Mouse (Mus musculus) hindbrain, postnatal 0 days (tissue): ENCODE results near the gene Ckap5. TPM values are rescaled to one million over a fixed set of nuclear protein-coding genes. Genes with fewer than 3 reads are reported as not detected.
"Not testable (repeated sequence)": the region's sequence is repeated elsewhere in the genome, so short reads cannot be mapped to it uniquely, and the experiment has no call there.

Experiments
- ATAC-seq: fragments of 200-750 bp; cut with Nextera tagmentation; 2 replicates; pipeline ENCODE4 v1.8.0; 2017; ENCODE audit warnings: mild to moderate bottlenecking, moderate TSS enrichment, moderate library complexity
- DNase-seq: peaks from one replicate; pipeline ENCODE4 v3.0.0-alpha.2; 2015; ENCODE audit warnings: low spot score
- H3K27ac ChIP-seq: fragments of 300-500 bp; sonication (generic); 2 replicates; pipeline ENCODE4 v1.5.1; 2014; ENCODE audit warnings: mild to moderate bottlenecking
- H3K27me3 ChIP-seq: fragments of 300-500 bp; sonication (generic); 2 replicates; pipeline ENCODE4 v1.6.1; 2014; ENCODE audit warnings: low read length, mixed read lengths; ENCODE audit not compliant: insufficient read depth
- H3K36me3 ChIP-seq: fragments of 300-500 bp; sonication (generic); 2 replicates; pipeline ENCODE4 v1.6.1; 2014; ENCODE audit warnings: low read length, mixed read lengths; ENCODE audit not compliant: insufficient read depth
- H3K4me1 ChIP-seq: fragments of 300-500 bp; sonication (generic); 2 replicates; pipeline ENCODE4 v1.6.1; 2014; ENCODE audit warnings: antibody characterized with exemption, low read length, mixed read lengths; ENCODE audit not compliant: insufficient read depth
- H3K4me2 ChIP-seq: fragments of 300-500 bp; sonication (generic); 2 replicates; pipeline ENCODE4 v1.6.1; 2014; ENCODE audit warnings: low read depth, mild to moderate bottlenecking, low read length, moderate library complexity, mixed read lengths
- H3K4me3 ChIP-seq: fragments of 300-500 bp; sonication (generic); 2 replicates; pipeline ENCODE4 v1.5.1; 2014; ENCODE audit warnings: low read length
- H3K9ac ChIP-seq: fragments of 300-500 bp; sonication (generic); replicated peaks from 2 replicates; pipeline ENCODE4 v1.6.1; 2014; ENCODE audit warnings: mild to moderate bottlenecking, low read length, moderate library complexity, mixed read lengths
- H3K9me3 ChIP-seq: fragments of 300-500 bp; sonication (generic); 2 replicates; pipeline ENCODE4 v1.6.1; 2016; ENCODE audit warnings: low read length, mixed read lengths
- CTCF ChIP-seq: IDR thresholded peaks from 2 replicates; pipeline ENCODE4 v1.5.1; 2016; ENCODE audit warnings: antibody characterized with exemption, control low read depth, low read depth
- WGBS: fragments of 180-500 bp; shearing (Covaris S2); extraction: QIAGEN DNeasy Blood & Tissue Kit; methylation state at CpG from one replicate; pipeline ENCODE4 v1.1.7; 2014; 5-methylcytosine and 5-hydroxymethylcytosine counted together
- polyA plus RNA-seq: library from polyadenylated mRNA; unstranded; fragments of >200 nt; fragmentation: Nextera tagmentation; extraction: Ambion mirVana; gene quantifications from 2 replicates; pipeline ENCODE4 v1.2.1, GENCODE M21; 2015
- total RNA-seq: library from RNA; depleted of rRNA; stranded (reverse); fragments of >200 nt; gene quantifications from 2 replicates; pipeline ENCODE4 v1.2.3, GENCODE M21; 2014

Ckap5 gene
- total and polyA plus RNA-seq, 2 experiments from 2014 or later = 101 to 109 TPM

DNA sequence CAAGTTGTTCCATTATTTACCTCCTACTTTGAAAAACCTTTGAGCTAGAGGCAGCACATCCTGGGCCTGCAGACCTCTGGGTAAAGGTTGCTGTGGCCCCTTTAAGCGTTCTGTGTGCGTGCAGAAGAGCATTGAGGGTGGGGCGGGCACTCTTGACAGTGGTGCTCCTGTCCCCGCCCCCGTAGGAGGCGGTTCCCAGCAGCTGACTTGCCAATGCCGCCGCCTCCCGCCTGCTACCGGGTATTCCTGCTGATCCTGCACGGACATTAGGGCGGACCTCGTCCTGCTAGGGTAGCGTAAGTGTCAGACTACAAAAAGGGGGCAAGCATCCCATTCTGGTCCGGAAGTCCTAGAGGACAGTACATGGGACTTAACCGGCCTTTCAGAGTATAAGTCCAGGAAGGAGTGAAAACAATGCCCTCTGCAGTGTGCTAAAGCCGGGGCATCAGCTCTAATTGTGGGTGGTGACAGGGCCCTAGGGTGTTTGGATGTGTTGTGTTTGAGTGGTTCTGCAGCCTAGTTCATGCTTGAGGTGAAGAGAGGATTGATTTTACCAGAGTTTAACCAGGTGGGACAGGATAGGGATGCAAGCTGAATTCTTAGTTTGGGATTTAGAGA is 11.1 kb downstream of the Ckap5 start:
- peak overlapping the region; percentile 23 for H3K4me3 ChIP-seq
- H3K9ac ChIP-seq = no peak overlapping the region; the same call in 1 of the 2 replicates
- peak overlapping the region; percentile 50 for H3K4me2 ChIP-seq
- peak; percentile 32; the same call in 1 of the 2 replicates for TF ChIP-seq CTCF
- H3K27ac ChIP-seq = peak overlapping the region; percentile 7; the same call in 1 of the 2 replicates
- H3K4me1 ChIP-seq = 0 out of 2 replicates have a peak, but pooled peaks cover 4% of the 10 kb centered on the region
- DNase-seq = peak; percentile 78
- no peaks in the 10 kb centered on the region for H3K27me3 ChIP-seq
- WGBS = 1% methylated on average over 17 of the region's 17 CpGs
- H3K9me3 ChIP-seq = no peaks in the 10 kb centered on the region
- no peaks in the 10 kb centered on the region for H3K36me3 ChIP-seq
- peak; percentile 90 for ATAC-seq

DNA sequence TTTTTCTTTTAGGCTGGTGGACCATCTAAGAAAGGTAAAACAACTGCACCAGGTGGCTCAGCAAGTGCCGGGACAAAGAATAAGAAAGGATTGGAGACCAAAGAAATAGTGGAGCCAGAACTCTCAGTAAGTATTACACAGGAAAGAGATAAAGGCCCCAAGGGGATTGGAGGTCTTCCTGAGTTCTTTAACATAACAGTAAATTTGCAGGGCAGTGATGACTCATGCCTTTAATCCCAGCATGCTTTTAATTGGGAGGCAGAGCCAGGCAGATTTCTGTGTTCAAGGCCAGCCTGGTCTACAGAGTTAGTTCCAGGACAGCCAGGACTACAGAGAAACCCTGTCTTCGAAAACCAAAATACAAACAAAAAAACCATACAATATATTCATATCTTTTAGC is 41.6 kb downstream of the Ckap5 start:
- ATAC-seq = no peak
- TF ChIP-seq CTCF = no peak
- Histone ChIP-seq H3K27ac (no peak overlapping the region), H3K4me3 (no peak overlapping the region), H3K9ac (no peak overlapping the region), H3K27me3 (no peaks in the 10 kb centered on the region), H3K9me3 (no peaks in the 10 kb centered on the region), H3K4me2 (no peak overlapping the region), H3K36me3 (peaks cover 40% of the 10 kb centered on the region), H3K4me1 (no peaks in the 10 kb centered on the region)
- no peak for DNase-seq
- 96% methylated on average over 2 of the region's 2 CpGs for WGBS

DNA sequence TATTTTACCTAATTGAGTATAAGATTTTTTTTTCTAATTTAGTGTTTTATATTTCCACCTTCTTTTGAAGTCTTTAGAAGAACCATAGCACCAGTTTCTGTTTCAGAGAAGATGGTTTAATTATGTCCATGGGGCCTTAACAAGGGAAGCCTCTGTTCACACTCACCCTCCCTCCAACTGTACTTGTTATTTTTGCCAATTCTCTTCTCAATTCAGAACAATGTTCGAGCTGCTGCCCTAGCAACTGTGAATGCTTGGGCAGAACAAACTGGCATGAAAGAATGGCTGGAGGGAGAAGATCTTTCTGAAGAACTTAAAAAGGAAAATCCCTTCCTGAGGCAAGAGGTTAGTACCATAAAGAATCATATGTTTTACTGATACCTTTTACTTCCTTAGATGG is 54.3 kb downstream of the Ckap5 start:
- Histone ChIP-seq H3K9me3 (no peaks in the 10 kb centered on the region), H3K27ac (peak overlapping the region; percentile 76), H3K4me3 (0 out of 2 replicates have a peak overlapping the region, but pooled peaks have one; percentile 8), H3K4me2 (0 out of 2 replicates have a peak overlapping the region, but pooled peaks have one; percentile 18), H3K4me1 (no peaks in the 10 kb centered on the region), H3K9ac (no peak overlapping the region), H3K36me3 (peaks cover 36% of the 10 kb centered on the region), H3K27me3 (no peaks in the 10 kb centered on the region)
- DNase-seq = peak; percentile 42
- peak; percentile 78; the same call in 1 of the 2 replicates for ATAC-seq
- TF ChIP-seq CTCF = no peak
- WGBS = 59% methylated on average over 1 of the region's 1 CpGs

DNA sequence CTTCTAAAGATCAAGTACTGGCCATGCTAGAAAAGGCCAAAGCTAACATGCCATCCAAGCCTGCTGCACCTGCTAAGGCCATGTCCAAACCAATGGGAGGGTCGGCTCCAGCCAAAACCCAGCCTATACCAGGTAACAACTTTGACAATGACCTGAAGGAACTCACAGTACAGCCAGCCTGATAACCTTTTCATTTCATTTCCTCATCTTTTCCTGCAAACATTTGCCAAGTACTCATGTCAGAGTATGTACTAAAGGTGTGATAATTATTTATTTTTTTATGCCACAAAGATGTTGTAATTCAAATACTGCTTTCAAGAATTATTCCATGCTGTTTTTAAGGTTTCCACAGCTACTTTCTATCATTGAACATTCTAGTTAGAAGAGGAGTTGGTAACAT is 59.7 kb downstream of the Ckap5 start:
- Histone ChIP-seq H3K4me2 (no peak overlapping the region), H3K36me3 (peaks cover 25% of the 10 kb centered on the region), H3K9ac (no peak overlapping the region), H3K4me1 (no peaks in the 10 kb centered on the region), H3K27me3 (no peaks in the 10 kb centered on the region), H3K4me3 (no peak overlapping the region), H3K9me3 (no peaks in the 10 kb centered on the region), H3K27ac (no peak overlapping the region)
- TF ChIP-seq CTCF = no peak
- WGBS = 100% methylated on average over 1 of the region's 1 CpGs
- DNase-seq (no peak), ATAC-seq (no peak)

DNA sequence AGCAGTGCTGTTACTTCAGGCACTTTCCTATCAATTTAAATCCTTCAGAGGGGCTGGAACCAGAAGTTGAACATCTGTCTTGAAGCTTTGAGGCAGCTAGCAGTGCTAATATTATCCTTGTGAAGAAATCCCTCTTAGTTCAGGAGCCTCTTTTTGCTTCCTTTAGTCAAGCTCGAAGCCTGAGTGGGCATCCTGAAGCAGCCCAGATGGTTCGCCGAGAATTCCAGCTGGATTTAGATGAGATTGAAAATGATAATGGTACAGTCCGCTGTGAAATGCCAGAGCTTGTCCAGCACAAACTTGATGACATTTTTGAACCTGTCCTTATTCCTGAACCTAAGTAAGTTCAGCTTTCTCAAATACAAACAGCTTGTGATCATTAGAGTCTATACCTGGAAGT is 73.9 kb downstream of the Ckap5 start:
- Histone ChIP-seq H3K9ac (no peak overlapping the region), H3K36me3 (peaks cover 58% of the 10 kb centered on the region), H3K27ac (no peak overlapping the region), H3K9me3 (no peaks in the 10 kb centered on the region), H3K4me2 (no peak overlapping the region), H3K27me3 (no peaks in the 10 kb centered on the region), H3K4me1 (no peaks in the 10 kb centered on the region), H3K4me3 (no peak overlapping the region)
- DNase-seq = no peak
- 95% methylated on average over 4 of the region's 4 CpGs for WGBS
- no peak for TF ChIP-seq CTCF
- ATAC-seq = no peak

DNA sequence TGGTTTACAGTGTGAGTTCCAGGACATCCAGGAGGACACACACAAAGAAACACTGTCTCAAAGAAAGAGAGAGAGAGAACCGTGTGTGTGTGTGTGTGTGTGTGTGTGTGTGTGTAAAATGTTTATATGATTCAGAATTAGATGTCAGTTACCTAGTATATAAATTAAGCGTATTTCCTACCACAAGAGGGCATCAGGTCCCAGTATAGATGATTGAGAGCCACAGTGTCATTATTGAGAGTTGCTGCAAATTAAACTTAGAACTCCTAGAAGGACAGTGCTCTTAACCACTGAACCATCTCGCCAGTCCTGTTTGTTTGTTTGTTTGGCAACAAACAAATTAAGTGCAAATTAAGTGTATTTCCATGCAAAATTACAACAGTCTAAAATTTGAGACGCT is 75.8 kb downstream of the Ckap5 start:
- peaks cover 56% of the 10 kb centered on the region for H3K36me3 ChIP-seq
- DNase-seq = no peak
- ATAC-seq = no peak
- WGBS = 94% methylated on average over 4 of the region's 4 CpGs
- no peak overlapping the region for H3K9ac ChIP-seq
- H3K27me3 ChIP-seq = no peaks in the 10 kb centered on the region
- H3K4me1 ChIP-seq = no peaks in the 10 kb centered on the region
- H3K27ac ChIP-seq = no peak overlapping the region
- no peak overlapping the region for H3K4me2 ChIP-seq
- no peaks in the 10 kb centered on the region for H3K9me3 ChIP-seq
- H3K4me3 ChIP-seq = no peak overlapping the region
- peak; percentile 29; the same call in 1 of the 2 replicates for TF ChIP-seq CTCF

DNA sequence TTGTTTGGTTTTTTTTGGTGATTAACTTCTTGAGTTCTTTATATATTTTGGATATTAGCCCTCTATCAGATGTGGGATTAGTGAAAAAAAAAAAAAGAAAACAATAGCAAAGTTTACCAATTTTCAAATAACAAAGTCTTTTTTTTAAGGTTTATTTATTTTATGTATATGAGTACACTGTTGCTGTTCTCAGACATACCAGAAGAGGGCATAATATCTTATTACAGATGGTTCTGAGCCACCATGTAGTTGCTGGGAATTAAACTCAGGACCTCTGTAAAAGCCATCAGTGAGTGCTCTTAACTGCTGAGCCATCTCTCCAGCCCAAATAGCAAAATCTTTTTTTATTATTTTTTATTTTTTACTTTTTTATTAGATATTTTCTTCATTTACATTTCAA is 82.8 kb downstream of the Ckap5 start:
- peaks cover 34% of the 10 kb centered on the region for H3K36me3 ChIP-seq
- ATAC-seq = not testable (repeated sequence)

More for the DNA sequence above, 82.8 kb downstream of the Ckap5 start:
- not testable (repeated sequence) for H3K27ac ChIP-seq, H3K9me3 ChIP-seq, H3K4me2 ChIP-seq, DNase-seq, H3K27me3 ChIP-seq, H3K4me3 ChIP-seq, H3K4me1 ChIP-seq, H3K9ac ChIP-seq
